In genomic region chr16:43415864-43416263, GRCm38 (mm10) we compare ENCODE assay signal across 23 mouse cellular contexts.
"Had no signal": no experiment of that assay in that cellular context is flagged by ENCODE, and none has a peak within 500 bp of the region (broad histone marks: within the 10 kb centered on the region; RNA-seq: fewer than 3 reads in every experiment).

No protein-coding gene starts in this region.

- ATAC-seq: forebrain, postnatal 0 days; inflammation-experienced regulatory T-cells, adult 6 months; intestine, embryonic 15.5 days; intestine, postnatal 0 days had no signal

- H3K9me3 ChIP-seq: heart, embryonic 10.5 days; heart, embryonic 12.5 days; intestine, embryonic 15.5 days; limb, embryonic 10.5 days; limb, embryonic 12.5 days; liver, embryonic 13.5 days; liver, embryonic 15.5 days had no signal

- H3K27ac ChIP-seq: heart, embryonic 10.5 days; intestine, embryonic 15.5 days; layer of hippocampus, adult 2 months; left cerebral cortex, adult 2 months; limb, embryonic 10.5 days; limb, embryonic 12.5 days; liver, embryonic 13.5 days; liver, embryonic 15.5 days had no signal

- H3K4me2 ChIP-seq: heart, embryonic 12.5 days; intestine, embryonic 15.5 days; limb, embryonic 12.5 days; liver, embryonic 11.5 days; liver, embryonic 13.5 days; liver, embryonic 15.5 days had no signal

- H3K36me3 ChIP-seq: heart, embryonic 10.5 days; heart, embryonic 12.5 days; intestine, embryonic 15.5 days; limb, embryonic 10.5 days; limb, embryonic 12.5 days; liver, embryonic 13.5 days; liver, embryonic 15.5 days had no signal

- H3K4me3 ChIP-seq: heart, embryonic 10.5 days; heart, embryonic 12.5 days; intestine, embryonic 15.5 days; layer of hippocampus, adult 2 months; left cerebral cortex, adult 2 months; limb, embryonic 10.5 days; limb, embryonic 12.5 days; liver, embryonic 13.5 days; liver, embryonic 15.5 days had no signal

- DNase-seq: forebrain, postnatal 0 days; gastrocnemius, postnatal 14 days; heart, adult 18-20 months; heart, postnatal 10 days; heart, postnatal 4 days; kidney, adult 18-20 months; kidney, adult 8-10 months; kidney, postnatal 10 days; kidney, postnatal 25 days; kidney, postnatal 4 days; liver; liver, embryonic 13.5 days had no signal

- H3K4me1 ChIP-seq: heart, embryonic 10.5 days; heart, embryonic 12.5 days; intestine, embryonic 15.5 days; limb, embryonic 10.5 days; liver, embryonic 13.5 days; liver, embryonic 15.5 days had no signal

- H3K9ac ChIP-seq: forebrain, postnatal 0 days; heart, embryonic 12.5 days; intestine, embryonic 15.5 days; limb, embryonic 12.5 days; liver, embryonic 13.5 days; liver, embryonic 15.5 days had no signal

- H3K27me3 ChIP-seq: heart, embryonic 12.5 days; intestine, embryonic 15.5 days; limb, embryonic 12.5 days; liver, embryonic 13.5 days; liver, embryonic 15.5 days had no signal
